Mouse (Mus musculus): ENCODE results near the gene Xxylt1. TPM values are rescaled to one million over a fixed set of nuclear protein-coding genes. Genes with fewer than 3 reads are reported as not detected.

Xxylt1 gene
- polyA plus RNA-seq, 1 experiment, result 10.3 TPM

DNA sequence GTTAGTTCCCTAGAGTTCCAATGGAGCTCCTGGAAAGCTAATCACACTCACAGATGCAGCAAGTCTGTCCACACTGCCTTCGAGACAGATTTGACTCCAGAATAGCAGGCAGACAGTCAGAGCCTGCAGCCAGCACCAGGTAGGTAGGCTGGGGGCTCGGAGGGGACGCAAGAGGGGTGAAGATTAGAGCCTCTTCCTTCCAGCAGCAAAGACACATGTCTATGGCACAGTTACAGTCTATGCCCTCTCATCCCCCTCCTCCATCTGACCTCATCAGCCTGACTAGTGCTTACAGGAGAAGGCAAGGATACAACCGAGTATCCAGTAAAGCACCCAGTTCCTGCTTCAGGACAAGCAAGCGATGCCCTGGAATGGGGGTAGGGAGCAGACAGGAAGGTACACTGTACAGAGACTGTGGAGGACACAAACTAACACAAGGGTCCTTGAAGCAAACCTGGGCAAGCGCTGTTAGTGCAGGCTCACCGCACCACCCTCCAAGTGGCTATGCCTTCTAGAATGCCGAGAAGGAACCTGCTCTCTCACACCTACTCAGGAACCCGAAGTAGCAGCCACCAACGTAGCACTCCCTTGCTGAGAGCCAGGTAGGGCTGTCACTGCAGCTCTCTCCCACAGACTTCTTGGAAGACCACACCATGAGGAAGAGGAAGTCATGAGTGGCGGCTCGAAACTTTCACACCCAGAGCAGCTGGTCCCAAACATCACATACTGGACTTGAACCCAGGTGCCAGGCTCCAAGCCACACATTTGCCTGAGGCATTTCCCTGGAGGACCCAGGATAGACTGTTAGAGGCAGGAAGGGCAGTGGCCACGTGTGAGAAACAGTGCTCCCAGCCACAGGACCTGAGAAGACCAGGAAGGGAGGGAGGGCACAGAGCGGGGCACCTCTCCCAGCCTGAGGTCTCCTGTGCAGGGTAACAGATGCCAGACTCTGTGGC is 11.7 kb downstream of the Xxylt1 start:
- no peak for TF ChIP-seq GATA1 (IDR thresholded peaks at IDR 0.05; ENCODE audit: low read length)

DNA sequence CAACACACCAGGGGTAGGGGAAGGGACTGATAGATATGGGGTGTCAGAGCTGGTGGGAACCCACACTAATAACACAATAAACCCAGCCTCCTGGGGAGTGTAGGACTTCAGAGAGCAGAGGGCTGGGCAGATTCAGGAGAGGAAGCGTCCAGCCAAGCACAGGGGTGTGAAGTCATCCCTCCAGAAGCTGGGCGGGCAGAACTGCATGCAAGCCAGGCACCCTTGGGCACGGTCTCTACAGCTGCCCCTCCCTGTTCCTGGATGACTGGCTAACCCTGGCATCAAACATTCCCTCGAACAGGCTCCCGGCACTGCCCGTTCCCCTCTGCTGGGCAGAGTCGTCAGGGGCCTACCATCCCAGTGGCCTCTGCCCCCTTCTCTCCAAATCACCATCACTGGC is 13.0 kb downstream of the Xxylt1 start:
- no peak for TF ChIP-seq GATA1 (IDR thresholded peaks at IDR 0.05; ENCODE audit: low read length)

DNA sequence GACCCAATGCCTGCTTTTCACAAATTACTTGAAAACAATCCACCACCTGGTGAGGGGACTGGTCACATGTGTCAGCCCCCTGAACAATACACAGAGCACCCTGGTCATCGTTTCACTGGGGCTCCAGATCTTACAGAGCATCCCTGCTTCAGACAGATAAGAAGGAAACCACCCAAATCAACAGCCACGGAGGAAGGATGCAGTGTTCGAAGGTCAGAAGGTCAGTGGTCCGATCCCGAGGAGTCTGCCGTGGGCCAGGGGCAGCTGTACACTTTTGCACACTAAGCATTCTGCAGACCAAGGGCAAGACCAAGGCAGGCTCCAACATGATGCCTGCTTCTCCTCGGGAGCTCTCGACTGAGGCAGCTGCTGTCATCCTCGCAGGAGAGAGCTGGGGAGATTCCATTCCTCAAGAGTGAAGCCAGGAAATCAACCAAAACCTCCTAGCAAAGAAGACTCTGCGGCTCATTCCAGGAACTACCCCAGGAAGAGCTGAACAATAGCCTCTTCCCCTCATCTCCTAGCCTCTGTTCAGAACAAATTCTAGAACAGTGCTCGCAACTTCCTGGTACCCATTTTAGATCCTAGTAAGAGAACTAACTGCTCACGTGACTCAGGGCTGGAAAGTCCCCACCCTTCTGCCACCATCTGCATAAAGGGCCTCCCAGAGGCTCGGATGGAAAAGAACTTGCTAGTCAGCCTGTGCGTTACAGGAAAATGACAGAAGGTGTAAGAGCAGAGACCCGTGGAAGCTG is 14.7 kb downstream of the Xxylt1 start:
- TF ChIP-seq GATA1 (IDR thresholded peaks at IDR 0.05; ENCODE audit: low read length), result no peak

DNA sequence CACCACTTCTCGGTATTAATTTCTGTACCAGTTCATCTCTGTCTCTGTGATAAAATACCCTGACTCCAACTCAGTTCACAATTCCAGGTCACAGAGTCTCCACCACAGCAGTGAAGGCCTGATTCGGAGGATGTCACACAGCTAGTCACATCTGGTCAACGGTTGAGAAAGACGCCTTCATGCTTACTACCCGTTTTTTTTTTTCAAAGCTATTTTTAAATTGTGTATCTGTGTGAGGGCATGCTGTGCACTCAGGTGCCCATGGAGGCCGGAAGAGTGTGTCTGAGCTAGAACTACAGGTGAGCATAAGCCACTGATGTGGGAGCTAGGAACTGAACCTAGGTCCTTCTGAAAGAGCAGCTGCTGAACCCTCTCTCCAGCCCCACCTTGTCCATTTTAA is 16.4 kb downstream of the Xxylt1 start:
- TF ChIP-seq GATA1 (IDR thresholded peaks at IDR 0.05; ENCODE audit: low read length), result no peak

DNA sequence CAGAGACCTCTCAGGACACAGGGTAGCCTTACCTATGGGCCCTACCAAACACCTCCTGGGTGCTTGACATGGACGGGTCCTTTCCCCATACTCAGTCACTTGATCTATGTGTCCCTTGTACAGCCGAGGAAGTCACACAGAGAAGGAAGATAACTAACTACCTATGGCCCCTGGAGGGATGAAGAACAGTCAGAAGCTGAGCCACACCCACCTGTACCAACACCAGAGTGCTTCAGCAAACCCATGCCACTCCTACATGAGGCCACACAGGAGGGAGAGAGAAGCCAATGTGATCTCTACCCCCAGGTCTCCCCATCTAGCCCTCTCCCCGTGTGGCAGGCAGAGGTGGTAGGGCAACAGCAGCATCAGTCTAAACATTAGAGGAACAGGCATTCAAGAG is 18.3 kb downstream of the Xxylt1 start:
- TF ChIP-seq GATA1 (IDR thresholded peaks at IDR 0.05; ENCODE audit: low read length), result no peak

DNA sequence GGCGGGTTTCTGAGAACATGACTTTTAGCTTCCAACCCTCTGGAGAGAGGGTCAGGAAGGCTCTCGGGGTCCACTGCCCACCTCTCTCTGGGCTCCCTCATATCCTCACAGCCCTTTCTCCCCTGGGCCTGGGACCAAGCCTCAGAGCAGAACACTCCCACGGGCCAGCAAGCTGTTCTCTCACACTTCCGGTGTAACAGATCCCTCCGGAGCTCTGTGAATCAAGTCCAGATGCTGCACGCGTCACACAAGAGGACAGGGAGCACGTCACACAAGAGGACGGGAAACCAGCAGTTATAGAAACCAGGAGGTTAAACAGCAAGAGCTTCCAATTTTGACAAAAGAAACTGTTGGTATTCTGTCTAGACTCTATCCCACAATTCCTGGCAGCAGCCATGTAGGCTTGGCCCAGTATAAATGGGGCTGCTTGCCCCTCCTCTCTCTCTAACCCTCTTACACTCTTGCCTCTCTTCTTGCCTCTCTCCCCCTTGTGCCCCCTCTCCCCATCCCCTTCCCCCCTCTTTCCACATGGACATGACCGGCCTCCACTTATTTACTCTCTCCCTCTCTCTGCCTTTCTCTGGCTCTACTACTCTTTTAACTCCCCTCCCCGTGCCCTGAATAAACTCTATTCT is 19.9 kb downstream of the Xxylt1 start:
- no peak for TF ChIP-seq GATA1 (IDR thresholded peaks at IDR 0.05; ENCODE audit: low read length)

DNA sequence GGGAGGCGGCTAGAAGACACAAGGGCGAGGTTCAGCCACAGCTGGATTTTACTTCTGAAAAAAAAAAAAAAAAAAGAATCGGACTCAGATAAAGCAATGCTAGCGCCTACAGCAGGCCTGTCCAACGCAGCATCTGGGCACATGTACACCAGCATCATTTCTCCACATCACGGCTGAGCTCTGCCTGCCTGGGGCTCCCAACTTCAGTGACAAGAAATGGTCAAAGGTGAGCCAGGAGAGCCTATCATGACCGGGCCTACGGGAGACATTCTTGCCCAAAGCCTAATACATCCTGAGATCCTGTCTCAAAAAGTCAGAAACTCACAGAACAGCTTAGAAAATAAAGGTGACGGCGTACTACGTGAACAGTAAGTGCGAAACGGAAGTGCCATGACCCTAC is 20.5 kb downstream of the Xxylt1 start:
- TF ChIP-seq GATA1 (IDR thresholded peaks at IDR 0.05; ENCODE audit: low read length), result no peak

DNA sequence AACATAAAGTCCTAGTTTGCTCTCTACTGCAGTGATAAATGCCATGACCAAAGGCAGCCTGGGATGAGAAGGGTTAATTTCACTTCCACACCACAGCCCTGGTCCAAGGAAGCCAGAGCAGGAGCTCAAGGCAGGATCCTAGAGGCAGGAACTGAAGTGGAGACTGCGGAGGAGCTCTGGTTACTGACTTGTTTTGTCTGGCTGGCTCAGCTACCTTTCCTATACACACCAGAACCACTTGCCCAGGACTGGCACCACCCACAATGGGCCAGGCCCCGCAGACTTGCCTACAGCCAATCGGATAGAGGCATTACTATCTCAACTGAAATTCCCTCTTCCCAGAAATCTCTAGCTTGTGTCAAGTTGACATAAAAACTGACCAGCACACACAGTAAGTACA is 21.0 kb downstream of the Xxylt1 start:
- no peak for TF ChIP-seq GATA1 (IDR thresholded peaks at IDR 0.05; ENCODE audit: low read length)

DNA sequence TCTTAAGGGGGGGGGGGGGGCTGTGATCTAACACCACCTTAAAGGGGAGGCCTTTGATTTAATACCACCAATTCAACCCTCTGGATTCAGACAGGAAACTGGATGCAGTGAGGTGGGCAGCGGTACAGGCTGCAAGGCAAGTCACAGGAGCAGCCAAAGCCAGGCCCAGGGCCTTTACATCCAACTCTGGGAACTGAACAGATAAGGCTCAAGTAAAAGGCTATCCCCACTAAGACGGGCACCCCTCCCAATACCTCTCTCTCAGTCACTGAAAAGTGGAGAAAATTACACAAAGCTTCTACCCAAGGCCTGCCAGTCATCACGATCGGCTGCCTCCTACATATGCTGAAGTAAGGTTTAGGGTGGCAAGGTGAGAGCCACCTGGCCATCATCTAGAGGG is 21.5 kb downstream of the Xxylt1 start:
- TF ChIP-seq GATA1 (IDR thresholded peaks at IDR 0.05; ENCODE audit: low read length), result no peak

DNA sequence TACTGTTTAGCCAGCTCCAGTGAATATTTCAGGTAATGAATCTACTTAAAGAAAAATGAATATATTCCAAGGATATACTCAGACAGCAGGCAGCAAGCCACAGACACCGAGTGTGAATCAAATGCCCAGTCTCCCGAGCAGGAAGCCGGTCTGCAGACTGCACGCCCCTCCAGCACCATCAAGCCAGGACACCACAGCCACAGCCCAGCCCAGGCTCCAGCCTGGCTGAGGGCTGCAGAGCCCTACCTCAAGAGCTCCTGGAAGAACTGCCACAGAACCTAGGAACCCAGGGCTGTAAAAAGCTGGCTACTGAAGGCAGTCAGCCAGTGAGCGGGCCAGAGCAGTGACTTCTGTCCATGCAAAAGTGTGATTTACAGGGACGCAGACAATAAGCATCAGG is 28.4 kb downstream of the Xxylt1 start:
- TF ChIP-seq GATA1 (IDR thresholded peaks at IDR 0.05; ENCODE audit: low read length), result no peak

DNA sequence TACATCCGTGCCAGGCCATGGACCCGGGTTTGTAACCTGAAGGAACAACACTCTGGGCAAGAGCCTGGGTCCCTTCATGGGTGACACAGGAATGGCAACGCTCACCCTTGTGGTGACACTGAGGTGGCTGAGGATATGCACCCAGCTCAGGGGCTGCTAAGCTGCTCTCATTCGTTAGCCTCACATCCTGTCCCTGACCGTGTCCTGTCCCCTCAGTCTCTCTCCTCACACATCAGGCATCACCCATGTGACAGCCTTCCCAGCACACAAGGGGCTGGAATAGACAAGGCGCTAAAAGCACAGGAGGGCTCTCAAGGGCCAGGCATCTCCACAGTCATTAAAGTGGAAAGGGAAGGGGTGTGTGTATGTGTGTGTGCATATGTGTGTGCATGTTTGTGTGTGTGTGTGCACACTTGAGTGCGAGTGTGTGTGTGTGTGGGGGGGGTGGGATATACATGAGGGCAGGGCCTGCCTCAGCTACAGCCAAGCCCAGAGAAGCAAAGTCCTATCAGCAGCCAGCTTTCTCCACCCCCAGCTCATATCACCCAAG is 29.0 kb downstream of the Xxylt1 start:
- no peak for TF ChIP-seq GATA1 (IDR thresholded peaks at IDR 0.05; ENCODE audit: low read length)

DNA sequence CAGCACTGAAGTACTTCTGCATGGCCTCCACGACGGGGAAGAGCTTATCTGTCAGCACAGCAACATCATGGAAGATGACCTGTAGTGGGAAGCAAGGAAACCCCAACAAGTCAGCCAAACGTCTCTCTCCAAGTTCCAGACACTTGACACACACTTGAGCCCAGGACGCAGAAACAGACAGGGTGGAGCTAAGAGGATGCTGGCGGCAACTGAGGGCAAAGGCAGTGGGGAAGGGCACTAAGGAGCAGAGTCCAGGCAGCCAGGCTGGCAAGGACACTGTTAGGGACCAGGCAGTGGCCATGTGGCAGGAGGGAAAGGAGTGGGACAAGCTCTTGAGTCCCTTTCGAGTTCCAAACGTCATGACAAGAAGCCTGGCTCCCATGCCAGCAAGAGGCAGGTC is 30.5 kb downstream of the Xxylt1 start:
- no peak for TF ChIP-seq GATA1 (IDR thresholded peaks at IDR 0.05; ENCODE audit: low read length)

DNA sequence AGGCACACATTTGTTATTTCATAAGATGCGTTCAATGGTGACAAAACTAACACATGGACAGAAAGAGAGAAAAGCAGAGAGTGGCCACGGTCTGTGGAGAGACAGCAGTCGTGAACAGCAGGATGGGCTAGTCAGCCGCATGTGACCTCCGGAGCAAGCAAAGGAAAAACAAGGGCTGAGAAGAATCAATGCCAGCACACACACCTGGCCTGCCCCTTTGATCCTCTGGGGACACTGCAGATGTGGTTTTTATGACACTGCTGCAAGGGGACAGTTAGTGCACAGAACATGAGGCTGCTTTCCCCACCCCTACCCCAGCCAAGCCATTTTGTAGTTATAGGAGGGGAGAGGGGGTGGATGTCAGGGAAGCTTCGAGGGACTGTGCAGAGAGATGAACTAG is 33.0 kb downstream of the Xxylt1 start:
- no peak for TF ChIP-seq GATA1 (IDR thresholded peaks at IDR 0.05; ENCODE audit: low read length)

DNA sequence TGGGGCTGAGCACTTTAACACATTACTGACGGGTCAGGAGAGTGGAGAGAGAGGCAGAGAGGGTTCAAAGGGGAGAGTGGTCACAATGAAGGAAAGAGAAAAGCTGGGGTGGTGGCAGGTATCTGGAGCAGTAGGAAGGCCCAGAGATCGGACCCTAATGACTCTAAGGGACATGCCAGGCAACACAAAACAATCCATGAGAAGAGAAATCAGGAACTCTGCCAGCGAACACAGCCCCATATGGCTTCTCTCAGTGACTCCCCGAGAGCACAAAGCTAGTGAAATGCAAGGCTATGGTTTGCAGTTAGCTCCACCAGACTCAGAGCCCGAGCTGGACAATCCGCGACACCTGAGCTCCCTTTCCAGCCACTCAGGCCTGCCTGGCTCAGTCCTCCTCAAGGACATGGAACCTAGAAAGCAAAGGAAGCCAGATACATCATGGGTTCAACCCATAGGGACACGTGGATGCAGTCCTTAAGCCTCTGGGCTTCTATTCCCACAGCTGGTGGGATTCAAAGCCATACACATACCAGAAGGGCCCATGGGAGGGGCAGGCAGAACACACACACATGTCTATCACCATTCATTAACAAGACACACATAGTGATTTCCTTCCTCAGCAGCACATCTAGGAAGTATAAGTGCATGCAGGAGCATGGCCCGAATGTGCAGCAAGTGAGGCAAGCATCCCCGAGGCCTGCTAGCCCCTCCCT is 33.9 kb downstream of the Xxylt1 start:
- no peak for TF ChIP-seq GATA1 (IDR thresholded peaks at IDR 0.05; ENCODE audit: low read length)

DNA sequence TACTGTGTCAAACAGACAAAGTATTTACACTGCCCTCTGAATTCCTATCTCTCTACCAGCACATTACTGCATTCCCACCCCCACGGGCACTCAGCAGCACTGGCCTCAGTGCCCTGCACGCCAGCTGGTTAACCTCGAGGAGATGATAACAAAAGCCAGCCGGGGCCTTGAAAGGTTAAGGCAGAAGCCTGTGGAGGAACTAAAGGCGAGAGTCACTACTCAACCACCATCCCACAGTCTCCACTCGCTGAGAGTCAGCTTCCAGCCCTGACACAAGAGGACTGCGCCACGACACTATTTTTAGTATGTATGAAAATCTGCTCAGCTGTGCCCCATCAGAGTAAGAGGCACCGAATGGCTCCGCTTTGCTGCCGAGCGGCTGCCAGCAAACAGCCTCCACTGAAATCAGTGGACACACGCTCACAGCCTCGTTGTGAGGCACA is 35.0 kb downstream of the Xxylt1 start:
- TF ChIP-seq GATA1 (IDR thresholded peaks at IDR 0.05; ENCODE audit: low read length), result no peak
